Mouse (Mus musculus): ENCODE results near the gene Zfp296. TPM values are rescaled to one million over a fixed set of nuclear protein-coding genes. Genes with fewer than 3 reads are reported as not detected.

Gene Zfp296
- total RNA-seq (2021): under 1 TPM; 0.55 to 0.60 TPM
- long read RNA-seq, experiment 1: 0 reads
- long read RNA-seq, experiment 2: 0 reads

- peak; percentile 35 for DNase-seq
Measured at GRCm38 (mm10) chr7:19577141-19577852, at the start of gene Zfp296, which contains the start of gene Gemin7. TSS of gene Zfp296 (plus strand) at chr7:19577287. TSS of gene Gemin7 (minus strand) at chr7:19577595.

GRCm38 (mm10) chr7:19531077-19531476 is 46.0 kb upstream of the Zfp296 start:
- DNase-seq: no peak

GRCm38 (mm10) chr7:19532240-19532639 is 44.8 kb upstream of the Zfp296 start:
- no peak for DNase-seq

GRCm38 (mm10) chr7:19534676-19535075 is 42.4 kb upstream of the Zfp296 start:
- DNase-seq: no peak

- peak; percentile 38 for DNase-seq
Measured at GRCm38 (mm10) chr7:19540771-19541566, 36.1 kb upstream of the Zfp296 start.

GRCm38 (mm10) chr7:19541681-19542154 is 35.4 kb upstream of the Zfp296 start:
- DNase-seq: no peak

- peak; percentile 60 for DNase-seq
Measured at GRCm38 (mm10) chr7:19542155-19542691, 34.9 kb upstream of the Zfp296 start.

GRCm38 (mm10) chr7:19543584-19543983 is 33.5 kb upstream of the Zfp296 start:
- DNase-seq: no peak

GRCm38 (mm10) chr7:19546007-19546406 is 31.1 kb upstream of the Zfp296 start:
- no peak for DNase-seq

- DNase-seq: no peak
Measured at GRCm38 (mm10) chr7:19547344-19547969, 29.6 kb upstream of the Zfp296 start.

GRCm38 (mm10) chr7:19549394-19549793 is 27.7 kb upstream of the Zfp296 start:
- no peak for DNase-seq

GRCm38 (mm10) chr7:19551634-19552033 is 25.5 kb upstream of the Zfp296 start:
- no peak for DNase-seq

- DNase-seq: peak; percentile 46
Measured at GRCm38 (mm10) chr7:19552443-19552842, 24.6 kb upstream of the Zfp296 start.

- DNase-seq: no peak
Measured at GRCm38 (mm10) chr7:19554168-19554567, 22.9 kb upstream of the Zfp296 start.

- DNase-seq: peak; percentile 47
Measured at GRCm38 (mm10) chr7:19557086-19557485, 20.0 kb upstream of the Zfp296 start.

- DNase-seq: no peak
Measured at GRCm38 (mm10) chr7:19557982-19558900, 18.8 kb upstream of the Zfp296 start.

GRCm38 (mm10) chr7:19558965-19559364 is 18.1 kb upstream of the Zfp296 start:
- no peak for DNase-seq

- DNase-seq: peak; percentile 50
Measured at GRCm38 (mm10) chr7:19560491-19561260, 16.4 kb upstream of the Zfp296 start.

- peak; percentile 42 for DNase-seq
Measured at GRCm38 (mm10) chr7:19561431-19561764, 15.7 kb upstream of the Zfp296 start.
